Mouse (Mus musculus) lung, postnatal 0 days (tissue): ENCODE measurements around the gene Gm37240.

Experiments used
- CTCF ChIP-seq: IDR thresholded peaks from 2 replicates; pipeline ENCODE4 v1.5.1; 2016; ENCODE audit warnings: antibody characterized with exemption, mild to moderate bottlenecking
- EP300 ChIP-seq: IDR thresholded peaks from 2 replicates; pipeline ENCODE4 v1.6.1; 2016; ENCODE audit warnings: antibody characterized with exemption, mild to moderate bottlenecking, control low read depth

GRCm38 (mm10) chr3:84642942-84643341 is 1244.4 kb downstream of the Gm37240 start:
- TF ChIP-seq CTCF: no peak
- no peak for TF ChIP-seq EP300
